22 mouse cellular contexts compared by ENCODE assay signal in genomic region chrX:113724124-113724523, GRCm38 (mm10).
A peak's percentile ranks its signal among the peaks of the same experiment; 100 is the strongest.
DNase-seq lines count a peak whose midpoint lies in the region; ATAC-seq and TF ChIP-seq lines count a peak whose summit lies in the region.
"Had no signal": no experiment of that assay in that cellular context is flagged by ENCODE, and none has a peak within 500 bp of the region (broad histone marks: within the 10 kb centered on the region; RNA-seq: fewer than 3 reads in every experiment).

No protein-coding gene starts in this region.

- no peak for TF ChIP-seq POLR2A in embryonic fibroblast, embryonic 13.5 days (IDR thresholded peaks at IDR 0.05; ENCODE audit: low read depth, low read length)

- H3K27ac ChIP-seq in forebrain, embryonic 14.5 days (ENCODE audit: low read depth, low read length), result no peak overlapping the region
- no peak overlapping the region for H3K27ac ChIP-seq in forebrain, embryonic 10.5 days
- H3K27ac ChIP-seq in hindbrain, postnatal 0 days, result no peak overlapping the region
- no peak overlapping the region for H3K27ac ChIP-seq in hindbrain, embryonic 13.5 days
- 0 out of 2 replicates have a peak overlapping the region, but pooled peaks have one; percentile 17 for H3K27ac ChIP-seq in embryonic fibroblast, embryonic 13.5 days (ENCODE audit: insufficient read depth, low read length)
- H3K27ac ChIP-seq: embryonic facial prominence, embryonic 15.5 days; heart, embryonic 13.5 days; limb, embryonic 12.5 days; midbrain, embryonic 12.5 days; stomach, postnatal 0 days had no signal

- intact Hi-C loops in gastrocnemius, postnatal 14 days (cut with DNase I; ENCODE audit: low total_unique reads), result no loop called here

- H3K9me3 ChIP-seq in forebrain, embryonic 14.5 days (replicated peaks; ENCODE audit: control insufficient read depth, low read length), result no peaks in the 10 kb centered on the region
- H3K9me3 ChIP-seq in forebrain, embryonic 10.5 days, result no peaks in the 10 kb centered on the region
- no peaks in the 10 kb centered on the region for H3K9me3 ChIP-seq in hindbrain, postnatal 0 days (ENCODE audit: low read length)
- no peaks in the 10 kb centered on the region for H3K9me3 ChIP-seq in hindbrain, embryonic 13.5 days
- H3K9me3 ChIP-seq: embryonic facial prominence, embryonic 15.5 days; heart, embryonic 13.5 days; limb, embryonic 12.5 days; midbrain, embryonic 12.5 days had no signal

- peak; percentile 29 for DNase-seq in forebrain, embryonic 14.5 days (ENCODE audit: low spot score)
- no peak for DNase-seq in forebrain, embryonic 10.5 days (ENCODE audit: extremely low spot score, low spot score)
- DNase-seq in hindbrain, postnatal 0 days (ENCODE audit: low spot score), result peak; percentile 37
- no peak for DNase-seq in right cerebral cortex, adult 2 months (ENCODE audit: low spot score in 2 of 2)
- DNase-seq in gastrocnemius, postnatal 14 days, result no peak
- DNase-seq: adrenal gland, adult 2 months; cerebellum, adult 18-20 months; gastrocnemius, postnatal 25 days; heart, adult 18-20 months; heart, postnatal 14 days; kidney, adult 18-20 months; kidney, postnatal 4 days; lung, adult 18-20 months; lung, postnatal 10 days had no signal

- H3K27me3 ChIP-seq in forebrain, embryonic 14.5 days (replicated peaks; ENCODE audit: control insufficient read depth, insufficient read depth, low read length), result no peaks in the 10 kb centered on the region
- no peaks in the 10 kb centered on the region for H3K27me3 ChIP-seq in forebrain, embryonic 10.5 days (ENCODE audit: poor library complexity, severe bottlenecking)
- no peaks in the 10 kb centered on the region for H3K27me3 ChIP-seq in hindbrain, postnatal 0 days (ENCODE audit: insufficient read depth, low read length)
- no peaks in the 10 kb centered on the region for H3K27me3 ChIP-seq in hindbrain, embryonic 13.5 days
- H3K27me3 ChIP-seq: embryonic facial prominence, embryonic 15.5 days; heart, embryonic 13.5 days; limb, embryonic 12.5 days; midbrain, embryonic 12.5 days had no signal

- no peak for TF ChIP-seq CTCF in hindbrain, postnatal 0 days (IDR thresholded peaks at IDR 0.05; ENCODE audit: low read depth)
- no peak for TF ChIP-seq CTCF in embryonic fibroblast, embryonic 13.5 days (IDR thresholded peaks at IDR 0.05; ENCODE audit: borderline replicate concordance, insufficient read depth, low read length)

- no peaks in the 10 kb centered on the region for H3K36me3 ChIP-seq in forebrain, embryonic 14.5 days (ENCODE audit: control insufficient read depth, insufficient read depth, low read length)
- no peaks in the 10 kb centered on the region for H3K36me3 ChIP-seq in forebrain, embryonic 10.5 days (replicated peaks)
- H3K36me3 ChIP-seq in hindbrain, postnatal 0 days (ENCODE audit: insufficient read depth, low read length), result no peaks in the 10 kb centered on the region
- H3K36me3 ChIP-seq in hindbrain, embryonic 13.5 days, result no peaks in the 10 kb centered on the region
- H3K36me3 ChIP-seq: embryonic facial prominence, embryonic 15.5 days; heart, embryonic 13.5 days; limb, embryonic 12.5 days; midbrain, embryonic 12.5 days had no signal

- H3K9ac ChIP-seq in forebrain, embryonic 14.5 days (ENCODE audit: low read length), result no peak overlapping the region
- H3K9ac ChIP-seq in hindbrain, postnatal 0 days (replicated peaks; ENCODE audit: low read length), result no peak overlapping the region
- H3K9ac ChIP-seq in hindbrain, embryonic 13.5 days, result no peak overlapping the region
- H3K9ac ChIP-seq: embryonic facial prominence, embryonic 15.5 days; heart, embryonic 13.5 days; limb, embryonic 12.5 days; midbrain, embryonic 12.5 days had no signal

- no peak for ATAC-seq in forebrain, embryonic 14.5 days
- peak; percentile 59; the same call in 1 of the 2 replicates for ATAC-seq in hindbrain, postnatal 0 days
- no peak for ATAC-seq in hindbrain, embryonic 13.5 days (ENCODE audit: low FRiP score)

- H3K4me3 ChIP-seq in forebrain, embryonic 14.5 days (ENCODE audit: low read depth, low read length), result no peak overlapping the region
- H3K4me3 ChIP-seq in forebrain, embryonic 10.5 days, result no peak overlapping the region
- H3K4me3 ChIP-seq in hindbrain, postnatal 0 days (ENCODE audit: low read length), result no peak overlapping the region
- H3K4me3 ChIP-seq in hindbrain, embryonic 13.5 days, result no peak overlapping the region
- H3K4me3 ChIP-seq in embryonic fibroblast, embryonic 13.5 days (ENCODE audit: insufficient read depth, low read length), result no peak overlapping the region
- H3K4me3 ChIP-seq: embryonic facial prominence, embryonic 15.5 days; heart, embryonic 13.5 days; limb, embryonic 12.5 days; midbrain, embryonic 12.5 days had no signal

- H3K4me1 ChIP-seq in forebrain, embryonic 14.5 days (ENCODE audit: control insufficient read depth, insufficient read depth, low read length), result no peaks in the 10 kb centered on the region
- no peaks in the 10 kb centered on the region for H3K4me1 ChIP-seq in forebrain, embryonic 10.5 days
- no peaks in the 10 kb centered on the region for H3K4me1 ChIP-seq in hindbrain, postnatal 0 days (ENCODE audit: insufficient read depth, low read length)
- H3K4me1 ChIP-seq in hindbrain, embryonic 13.5 days (replicated peaks), result no peaks in the 10 kb centered on the region
- no peaks in the 10 kb centered on the region for H3K4me1 ChIP-seq in embryonic fibroblast, embryonic 13.5 days (ENCODE audit: control insufficient read depth, insufficient read depth, low read length)
- H3K4me1 ChIP-seq: embryonic facial prominence, embryonic 15.5 days; heart, embryonic 13.5 days; limb, embryonic 12.5 days; midbrain, embryonic 12.5 days had no signal

- H3K4me2 ChIP-seq in forebrain, embryonic 14.5 days (ENCODE audit: low read length), result no peak overlapping the region
- H3K4me2 ChIP-seq in hindbrain, postnatal 0 days (ENCODE audit: low read depth, low read length), result no peak overlapping the region
- no peak overlapping the region for H3K4me2 ChIP-seq in hindbrain, embryonic 13.5 days
- H3K4me2 ChIP-seq: embryonic facial prominence, embryonic 15.5 days; heart, embryonic 13.5 days; limb, embryonic 12.5 days; liver, embryonic 11.5 days; midbrain, embryonic 12.5 days had no signal

Comparison
In these comparisons a context has a peak if more than half of its experiments do, and no peak if none do; other contexts are left out.
1. DNase-seq: peak in forebrain, embryonic 14.5 days (single experiment) and hindbrain, postnatal 0 days (single experiment); none in forebrain, embryonic 10.5 days (single experiment), right cerebral cortex, adult 2 months (0 of 2) and gastrocnemius, postnatal 14 days (single experiment).